Mouse (Mus musculus) CH12.LX (cell line): ENCODE results near the gene Dlgap1. TPM values are rescaled to one million over a fixed set of nuclear protein-coding genes. Genes with fewer than 3 reads are reported as not detected.

Experiments
- DNase-seq: peaks from one replicate; pipeline ENCODE4 v3.0.0-alpha.2; 2013; ENCODE audit errors: extremely low read depth
- H3K27ac ChIP-seq: 2 replicates; pipeline ENCODE4 v1.5.1; 2012; ENCODE audit warnings: low read depth, mild to moderate bottlenecking, control low read depth, moderate library complexity; ENCODE audit not compliant: insufficient read depth
- H3K27me3 ChIP-seq: replicated peaks from 2 replicates; pipeline ENCODE3; 2012; ENCODE audit warnings: inconsistent platforms
- H3K36me3 ChIP-seq, 2 experiments: replicated peaks in 1 of 2; 2 replicates each; pipeline versions ENCODE3 to v1.6.1; 2012; ENCODE audit warnings: inconsistent platforms in 1 of 2, low read length in 1 of 2, mild to moderate bottlenecking in 1 of 2, mixed read lengths in 1 of 2, moderate library complexity in 1 of 2; ENCODE audit not compliant: control insufficient read depth in 1 of 2, insufficient read depth in 1 of 2
- H3K4me1 ChIP-seq, 2 experiments: 2 replicates each; pipeline ENCODE4 v1.6.1; 2012; ENCODE audit warnings: inconsistent platforms in 1 of 2, moderate library complexity in 1 of 2; ENCODE audit not compliant: insufficient read depth in 2 of 2, control insufficient read depth in 1 of 2
- H3K4me2 ChIP-seq: 2 replicates; pipeline ENCODE4 v1.6.1; 2012; ENCODE audit warnings: low read depth, mild to moderate bottlenecking, control low read depth; ENCODE audit not compliant: poor library complexity, insufficient read depth, severe bottlenecking
- H3K4me3 ChIP-seq, 3 experiments: fragments of 150-350 bp in 1 of 3; sonication (generic) in 1 of 3; replicated peaks in 1 of 3; 2 replicates each; pipeline versions ENCODE3 to v1.5.1; 2011 to 2012; ENCODE audit warnings: low read depth in 2 of 3, low read length in 2 of 3, mild to moderate bottlenecking in 2 of 3, moderate library complexity in 2 of 3, control low read depth in 1 of 3, improper control_type of control experiment in 1 of 3, inconsistent platforms in 1 of 3, mixed read lengths in 1 of 3; ENCODE audit not compliant: poor library complexity in 1 of 3
- H3K79me2 ChIP-seq: replicated peaks from 2 replicates; pipeline ENCODE4 v1.6.1; 2012; ENCODE audit warnings: mild to moderate bottlenecking, moderate library complexity; ENCODE audit not compliant: control insufficient read depth, poor library complexity, insufficient read depth, severe bottlenecking; ENCODE audit errors: extremely low read depth
- H3K9ac ChIP-seq: 2 replicates; pipeline ENCODE4 v1.6.1; 2012; ENCODE audit warnings: low read depth, mild to moderate bottlenecking, control low read depth, moderate library complexity; ENCODE audit not compliant: insufficient read depth
- H3K9me3 ChIP-seq: replicated peaks from 2 replicates; pipeline ENCODE3; 2012; ENCODE audit warnings: low read length, inconsistent platforms, mixed read lengths
- BHLHE40 ChIP-seq: IDR thresholded peaks from 2 replicates; pipeline ENCODE4 v1.6.1; 2011; ENCODE audit warnings: mild to moderate bottlenecking, low read depth, low read length, improper control_type of control experiment
- CHD2 ChIP-seq: IDR thresholded peaks from 2 replicates; pipeline ENCODE4 v1.6.1; 2011; ENCODE audit warnings: low read length, improper control_type of control experiment
- CTCF ChIP-seq, 2 experiments: IDR thresholded peaks in 1 of 2; conservative IDR thresholded peaks in 1 of 2; 2 replicates each; pipeline ENCODE4 v1.5.1; 2011 to 2012; ENCODE audit warnings: low read depth in 2 of 2, low read length in 2 of 2, improper control_type of control experiment in 1 of 2, inconsistent platforms in 1 of 2, mild to moderate bottlenecking in 1 of 2, moderate library complexity in 1 of 2
- EP300 ChIP-seq: IDR thresholded peaks from 2 replicates; pipeline ENCODE4 v1.6.1; 2011; ENCODE audit warnings: low read length, improper control_type of control experiment
- GABPA ChIP-seq: IDR thresholded peaks from 2 replicates; pipeline ENCODE4 v1.6.1; 2012; ENCODE audit warnings: low read depth, low read length, improper control_type of control experiment, inconsistent platforms; ENCODE audit not compliant: insufficient replicate concordance
- HCFC1 ChIP-seq: IDR thresholded peaks from 2 replicates; pipeline ENCODE4 v1.6.1; 2012; ENCODE audit warnings: low read depth, mild to moderate bottlenecking, inconsistent platforms, low read length, improper control_type of control experiment
- JUN ChIP-seq: IDR thresholded peaks from 2 replicates; pipeline ENCODE4 v1.6.1; 2011; ENCODE audit warnings: low read depth, mild to moderate bottlenecking, low read length, improper control_type of control experiment, moderate library complexity; ENCODE audit not compliant: insufficient read depth
- MAFK ChIP-seq: IDR thresholded peaks from 2 replicates; pipeline ENCODE4 v1.6.1; 2011; ENCODE audit warnings: low read length, improper control_type of control experiment; ENCODE audit not compliant: insufficient replicate concordance
- MXI1 ChIP-seq: IDR thresholded peaks from 2 replicates; pipeline ENCODE4 v1.6.1; 2011; ENCODE audit warnings: mild to moderate bottlenecking, low read depth, low read length, improper control_type of control experiment
- POLR2A ChIP-seq: IDR thresholded peaks from 2 replicates; pipeline ENCODE4 v1.6.1; 2011; ENCODE audit warnings: low read depth, mild to moderate bottlenecking, improper control_type of control experiment, low read length
- POLR2AphosphoS2 ChIP-seq: IDR thresholded peaks from 2 replicates; pipeline ENCODE4 v1.6.1; 2011; ENCODE audit warnings: low read depth, low read length, improper control_type of control experiment
- SIN3A ChIP-seq: IDR thresholded peaks from 2 replicates; pipeline ENCODE4 v1.6.1; 2012; ENCODE audit warnings: low read length, improper control_type of control experiment, inconsistent platforms
- SMC3 ChIP-seq: IDR thresholded peaks from 2 replicates; pipeline ENCODE4 v1.6.1; 2011; ENCODE audit warnings: low read depth, low read length, improper control_type of control experiment
- TBP ChIP-seq: conservative IDR thresholded peaks from 2 replicates; pipeline ENCODE4 v1.6.1; 2011; ENCODE audit warnings: low read depth, low read length, improper control_type of control experiment
- TCF12 ChIP-seq: IDR thresholded peaks from 2 replicates; pipeline ENCODE4 v1.6.1; 2014; ENCODE audit warnings: low read depth, mild to moderate bottlenecking, inconsistent platforms, low read length, improper control_type of control experiment
- ZC3H11A ChIP-seq: IDR thresholded peaks from 2 replicates; pipeline ENCODE4 v1.6.1; 2012; ENCODE audit warnings: low read depth, mild to moderate bottlenecking, inconsistent platforms, low read length, improper control_type of control experiment
- ZMIZ1 ChIP-seq: IDR thresholded peaks from 2 replicates; pipeline ENCODE4 v1.6.1; 2012; ENCODE audit warnings: low read depth, mild to moderate bottlenecking, inconsistent platforms, low read length, improper control_type of control experiment
- dilution Hi-C: fragments of 300-500 bp; cut with MboI; formaldehyde crosslinking; loops from 2 replicates; pipeline ENCODE4 v1.14.3; 2020; ENCODE audit warnings: low sequenced_read_pairs; ENCODE audit not compliant: extremely low pct_unique_long_range_greater_than_20kb, extremely low pct_ligation_motif_present
- in situ Hi-C: fragments of 300-500 bp; cut with MboI; formaldehyde crosslinking; loops from 3 replicates; pipeline ENCODE4 v1.14.3; 2019; ENCODE audit warnings: low sequenced_read_pairs, low pct_ligation_motif_present, low pct_unique_long_range_greater_than_20kb, mixed read lengths
- polyA plus RNA-seq: library from polyadenylated mRNA; unstranded; fragments of >175 nt; gene quantifications from 2 replicates; pipeline ENCODE4 v1.2.1, GENCODE M21; 2012; ENCODE audit warnings: low read depth; ENCODE audit not compliant: insufficient read length
- total RNA-seq, 2 experiments: library from RNA; depleted of rRNA; stranded (reverse); fragments of 300-350 nt in 1 of 2; fragments of >200 nt in 1 of 2; gene quantifications; 2 replicates each; pipeline ENCODE4 v1.2.3; 2012 to 2014

The Dlgap1 gene
- total and polyA plus RNA-seq, 3 experiments: 0.51 to 2.7 (median 1.2) TPM

GRCm38 (mm10) chr17:70706976-70707818, 738.3 kb downstream of the Dlgap1 start (continued):
- 0 out of 2 replicates have a peak, but pooled peaks have one; percentile 9 for TF ChIP-seq BHLHE40
- no peak for TF ChIP-seq CHD2
- peak; percentile 31 for TF ChIP-seq ZC3H11A
- no peak for TF ChIP-seq POLR2AphosphoS2
- no peak for TF ChIP-seq HCFC1
- no peak for TF ChIP-seq MAFK
- no peak for TF ChIP-seq ZMIZ1
- no peak for TF ChIP-seq JUN
- TF ChIP-seq TCF12: 0 out of 2 replicates have a peak, but pooled peaks have one; percentile 19
- no peak for TF ChIP-seq GABPA
- TF ChIP-seq TBP: no peak
- peak; percentile 85 for TF ChIP-seq SMC3
- TF ChIP-seq POLR2A: no peak
- TF ChIP-seq SIN3A: no peak

- in situ Hi-C loops: no loop called here
- peaks cover 2% of the 10 kb centered on the region for H3K27me3 ChIP-seq
- H3K4me2 ChIP-seq: peak overlapping the region; percentile 67
- H3K27ac ChIP-seq: no peak overlapping the region
- peaks cover 0 to 15% of the 10 kb centered on the region in 2 experiments; a peak in 2 of 4 replicates for H3K4me1 ChIP-seq
- no peaks in the 10 kb centered on the region for H3K9me3 ChIP-seq
- H3K9ac ChIP-seq: no peak overlapping the region
- H3K4me3 ChIP-seq: no peak overlapping the region
- no peak for DNase-seq
- dilution Hi-C loops: no loop called here
- no peak for TF ChIP-seq EP300
- 0 out of 2 replicates have a peak, but pooled peaks have one; percentile 1 for TF ChIP-seq BHLHE40
- no peak for TF ChIP-seq MXI1
- no peaks in the 10 kb centered on the region for H3K36me3 ChIP-seq
- no peaks in the 10 kb centered on the region for H3K79me2 ChIP-seq
These were observed 738.9 kb downstream of the Dlgap1 start for GRCm38 (mm10) chr17:70707819-70708140.

- in situ Hi-C loops: no loop called here
- peaks cover 2% of the 10 kb centered on the region for H3K27me3 ChIP-seq
These were observed 740.7 kb downstream of the Dlgap1 start for GRCm38 (mm10) chr17:70709545-70709944.

More at GRCm38 (mm10) chr17:70709545-70709944, 740.7 kb downstream of the Dlgap1 start:
- no peaks in the 10 kb centered on the region for H3K79me2 ChIP-seq
- H3K4me1 ChIP-seq: peaks cover 2 to 16% of the 10 kb centered on the region in 2 experiments; a peak in 3 of 4 replicates
- H3K4me3 ChIP-seq: no peak overlapping the region
- H3K4me2 ChIP-seq: no peak overlapping the region
- dilution Hi-C loops: no loop called here
- DNase-seq: no peak
- no peak overlapping the region for H3K27ac ChIP-seq
- H3K9ac ChIP-seq: no peak overlapping the region
- no peaks in the 10 kb centered on the region for H3K36me3 ChIP-seq
- H3K9me3 ChIP-seq: no peaks in the 10 kb centered on the region
- no peak for TF ChIP-seq CTCF (conservative IDR thresholded peaks at IDR 0.05 in 1 of 2, IDR thresholded peaks at IDR 0.05 in 1 of 2; ENCODE audit: low read depth in 2 of 2, low read length in 2 of 2)
- TF ChIP-seq, all 38 proteins: peak for 0
